Mouse (Mus musculus): ENCODE measurements around the gene Sh3pxd2a. TPM values are rescaled to one million over a fixed set of nuclear protein-coding genes. Genes with fewer than 3 reads are reported as not detected.

The Sh3pxd2a gene
- polyA plus RNA-seq, 1 experiment = 15.0 TPM

- DNase-seq (ENCODE audit: extremely low spot score in 1 of 2, low spot score in 1 of 2) = no peak
These were observed 215.2 kb downstream of the Sh3pxd2a start for GRCm38 (mm10) chr19:47248906-47249568.

- no peak for DNase-seq (ENCODE audit: extremely low spot score in 1 of 2, low spot score in 1 of 2)
These were observed 215.9 kb downstream of the Sh3pxd2a start for GRCm38 (mm10) chr19:47248296-47248695.

GRCm38 (mm10) chr19:47247791-47248190 lies 216.4 kb downstream of the Sh3pxd2a start:
- DNase-seq (ENCODE audit: extremely low spot score in 1 of 2, low spot score in 1 of 2) = no peak

- DNase-seq (ENCODE audit: extremely low spot score in 1 of 2, low spot score in 1 of 2) = no peak
These were observed 218.7 kb downstream of the Sh3pxd2a start for GRCm38 (mm10) chr19:47245512-47245911.

- DNase-seq (ENCODE audit: extremely low spot score in 1 of 2, low spot score in 1 of 2) = no peak
These were observed 222.0 kb downstream of the Sh3pxd2a start for GRCm38 (mm10) chr19:47242227-47242626.

GRCm38 (mm10) chr19:47240957-47241356 lies 223.2 kb downstream of the Sh3pxd2a start:
- DNase-seq (ENCODE audit: extremely low spot score in 1 of 2, low spot score in 1 of 2) = no peak

GRCm38 (mm10) chr19:47240076-47240475 lies 224.1 kb downstream of the Sh3pxd2a start:
- DNase-seq (ENCODE audit: extremely low spot score in 1 of 2, low spot score in 1 of 2) = no peak

GRCm38 (mm10) chr19:47233087-47233486 lies 231.1 kb downstream of the Sh3pxd2a start:
- no peak for DNase-seq (ENCODE audit: extremely low spot score in 1 of 2, low spot score in 1 of 2)

GRCm38 (mm10) chr19:47232077-47232865 lies 231.9 kb downstream of the Sh3pxd2a start:
- DNase-seq (ENCODE audit: extremely low spot score in 1 of 2, low spot score in 1 of 2) = no peak

- no peak for DNase-seq (ENCODE audit: extremely low spot score in 1 of 2, low spot score in 1 of 2)
These were observed 232.8 kb downstream of the Sh3pxd2a start for GRCm38 (mm10) chr19:47231389-47231788.

GRCm38 (mm10) chr19:47230682-47231081 lies 233.5 kb downstream of the Sh3pxd2a start:
- no peak for DNase-seq (ENCODE audit: extremely low spot score in 1 of 2, low spot score in 1 of 2)

- no peak for DNase-seq (ENCODE audit: extremely low spot score in 1 of 2, low spot score in 1 of 2)
These were observed 234.1 kb downstream of the Sh3pxd2a start for GRCm38 (mm10) chr19:47230082-47230481.

- DNase-seq (ENCODE audit: extremely low spot score in 1 of 2, low spot score in 1 of 2) = no peak
These were observed 234.7 kb downstream of the Sh3pxd2a start for GRCm38 (mm10) chr19:47229461-47229860.

- peak; percentile 32 to 77 for DNase-seq (ENCODE audit: extremely low spot score in 1 of 2, low spot score in 1 of 2)
These were observed 235.4 kb downstream of the Sh3pxd2a start for GRCm38 (mm10) chr19:47228725-47229252.

- DNase-seq (ENCODE audit: extremely low spot score in 1 of 2, low spot score in 1 of 2) = no peak
These were observed 238.4 kb downstream of the Sh3pxd2a start for GRCm38 (mm10) chr19:47225791-47226190.

- no peak for DNase-seq (ENCODE audit: extremely low spot score in 1 of 2, low spot score in 1 of 2)
These were observed 239.5 kb downstream of the Sh3pxd2a start for GRCm38 (mm10) chr19:47224743-47225142.

- peak in 1 of 2 experiments; percentile 29 for DNase-seq (ENCODE audit: extremely low spot score in 1 of 2, low spot score in 1 of 2)
These were observed 241.2 kb downstream of the Sh3pxd2a start for GRCm38 (mm10) chr19:47222841-47223557.

GRCm38 (mm10) chr19:47222154-47222840 lies 241.9 kb downstream of the Sh3pxd2a start:
- DNase-seq (ENCODE audit: extremely low spot score in 1 of 2, low spot score in 1 of 2) = no peak

- no peak for DNase-seq (ENCODE audit: extremely low spot score in 1 of 2, low spot score in 1 of 2)
These were observed 242.6 kb downstream of the Sh3pxd2a start for GRCm38 (mm10) chr19:47221500-47222153.

- DNase-seq (ENCODE audit: extremely low spot score in 1 of 2, low spot score in 1 of 2) = peak in 1 of 2 experiments; percentile 42
These were observed 243.2 kb downstream of the Sh3pxd2a start for GRCm38 (mm10) chr19:47221006-47221405.

Measured in frontal cortex, adult 2 months (tissue).